Mouse (Mus musculus) CH12.LX (cell line): ENCODE data around the gene Vti1a. TPM values are rescaled to one million over a fixed set of nuclear protein-coding genes. Genes with fewer than 3 reads are reported as not detected.

ENCODE experiments used
- DNase-seq: peaks from one replicate; pipeline ENCODE4 v3.0.0-alpha.2; 2013; ENCODE audit errors: extremely low read depth
- H3K27ac ChIP-seq: 2 replicates; pipeline ENCODE4 v1.5.1; 2012; ENCODE audit warnings: low read depth, mild to moderate bottlenecking, control low read depth, moderate library complexity; ENCODE audit not compliant: insufficient read depth
- H3K27me3 ChIP-seq: replicated peaks from 2 replicates; pipeline ENCODE3; 2012; ENCODE audit warnings: inconsistent platforms
- H3K36me3 ChIP-seq, 2 experiments: replicated peaks in 1 of 2; 2 replicates each; pipeline versions ENCODE3 to v1.6.1; 2012; ENCODE audit warnings: inconsistent platforms in 1 of 2, low read length in 1 of 2, mild to moderate bottlenecking in 1 of 2, mixed read lengths in 1 of 2, moderate library complexity in 1 of 2; ENCODE audit not compliant: control insufficient read depth in 1 of 2, insufficient read depth in 1 of 2
- H3K4me1 ChIP-seq, 2 experiments: 2 replicates each; pipeline ENCODE4 v1.6.1; 2012; ENCODE audit warnings: inconsistent platforms in 1 of 2, moderate library complexity in 1 of 2; ENCODE audit not compliant: insufficient read depth in 2 of 2, control insufficient read depth in 1 of 2
- H3K4me2 ChIP-seq: 2 replicates; pipeline ENCODE4 v1.6.1; 2012; ENCODE audit warnings: low read depth, mild to moderate bottlenecking, control low read depth; ENCODE audit not compliant: poor library complexity, insufficient read depth, severe bottlenecking
- H3K4me3 ChIP-seq, 3 experiments: fragments of 150-350 bp in 1 of 3; sonication (generic) in 1 of 3; replicated peaks in 1 of 3; 2 replicates each; pipeline versions ENCODE3 to v1.5.1; 2011 to 2012; ENCODE audit warnings: low read depth in 2 of 3, low read length in 2 of 3, mild to moderate bottlenecking in 2 of 3, moderate library complexity in 2 of 3, control low read depth in 1 of 3, improper control_type of control experiment in 1 of 3, inconsistent platforms in 1 of 3, mixed read lengths in 1 of 3; ENCODE audit not compliant: poor library complexity in 1 of 3
- H3K79me2 ChIP-seq: replicated peaks from 2 replicates; pipeline ENCODE4 v1.6.1; 2012; ENCODE audit warnings: mild to moderate bottlenecking, moderate library complexity; ENCODE audit not compliant: control insufficient read depth, poor library complexity, insufficient read depth, severe bottlenecking; ENCODE audit errors: extremely low read depth
- H3K9ac ChIP-seq: 2 replicates; pipeline ENCODE4 v1.6.1; 2012; ENCODE audit warnings: low read depth, mild to moderate bottlenecking, control low read depth, moderate library complexity; ENCODE audit not compliant: insufficient read depth
- H3K9me3 ChIP-seq: replicated peaks from 2 replicates; pipeline ENCODE3; 2012; ENCODE audit warnings: low read length, inconsistent platforms, mixed read lengths
- CTCF ChIP-seq, 2 experiments: IDR thresholded peaks in 1 of 2; conservative IDR thresholded peaks in 1 of 2; 2 replicates each; pipeline ENCODE4 v1.5.1; 2011 to 2012; ENCODE audit warnings: low read depth in 2 of 2, low read length in 2 of 2, improper control_type of control experiment in 1 of 2, inconsistent platforms in 1 of 2, mild to moderate bottlenecking in 1 of 2, moderate library complexity in 1 of 2
- E2F4 ChIP-seq: IDR thresholded peaks from 2 replicates; pipeline ENCODE4 v1.6.1; 2011; ENCODE audit warnings: low read depth, low read length, improper control_type of control experiment; ENCODE audit not compliant: insufficient replicate concordance
- ELF1 ChIP-seq: IDR thresholded peaks from 2 replicates; pipeline ENCODE4 v1.6.1; 2014; ENCODE audit warnings: low read depth, mild to moderate bottlenecking, inconsistent platforms, low read length, improper control_type of control experiment
- EP300 ChIP-seq: IDR thresholded peaks from 2 replicates; pipeline ENCODE4 v1.6.1; 2011; ENCODE audit warnings: low read length, improper control_type of control experiment
- ETS1 ChIP-seq: conservative IDR thresholded peaks from 2 replicates; pipeline ENCODE4 v1.6.1; 2012; ENCODE audit warnings: low read depth, mild to moderate bottlenecking, inconsistent platforms, low read length, improper control_type of control experiment, moderate library complexity
- HCFC1 ChIP-seq: IDR thresholded peaks from 2 replicates; pipeline ENCODE4 v1.6.1; 2012; ENCODE audit warnings: low read depth, mild to moderate bottlenecking, inconsistent platforms, low read length, improper control_type of control experiment
- IRF4 ChIP-seq: IDR thresholded peaks from 2 replicates; pipeline ENCODE4 v1.6.1; 2014; ENCODE audit warnings: low read depth, mild to moderate bottlenecking, inconsistent platforms, low read length, improper control_type of control experiment
- JUN ChIP-seq: IDR thresholded peaks from 2 replicates; pipeline ENCODE4 v1.6.1; 2011; ENCODE audit warnings: low read depth, mild to moderate bottlenecking, low read length, improper control_type of control experiment, moderate library complexity; ENCODE audit not compliant: insufficient read depth
- JUND ChIP-seq: conservative IDR thresholded peaks from 2 replicates; pipeline ENCODE4 v1.6.1; 2011; ENCODE audit warnings: low read depth, low read length, improper control_type of control experiment
- KAT2A ChIP-seq: IDR thresholded peaks from 2 replicates; pipeline ENCODE4 v1.6.1; 2012; ENCODE audit warnings: low read length, improper control_type of control experiment, inconsistent platforms; ENCODE audit not compliant: insufficient replicate concordance
- MAX ChIP-seq: IDR thresholded peaks from 2 replicates; pipeline ENCODE4 v1.6.1; 2011; ENCODE audit warnings: low read length, improper control_type of control experiment
- MAZ ChIP-seq: IDR thresholded peaks from 2 replicates; pipeline ENCODE4 v1.6.1; 2012; ENCODE audit warnings: low read depth, mild to moderate bottlenecking, inconsistent platforms, low read length, improper control_type of control experiment, moderate library complexity
- MEF2A ChIP-seq: IDR thresholded peaks from 2 replicates; pipeline ENCODE4 v1.6.1; 2014; ENCODE audit warnings: low read depth, mild to moderate bottlenecking, inconsistent platforms, low read length, improper control_type of control experiment, borderline replicate concordance
- MXI1 ChIP-seq: IDR thresholded peaks from 2 replicates; pipeline ENCODE4 v1.6.1; 2011; ENCODE audit warnings: mild to moderate bottlenecking, low read depth, low read length, improper control_type of control experiment
- MYC ChIP-seq: IDR thresholded peaks from 2 replicates; pipeline ENCODE4 v1.6.1; 2011; ENCODE audit warnings: low read depth, mild to moderate bottlenecking, improper control_type of control experiment, low read length
- NELFE ChIP-seq: IDR thresholded peaks from 2 replicates; pipeline ENCODE4 v1.6.1; 2011; ENCODE audit warnings: low read depth, low read length, improper control_type of control experiment
- NRF1 ChIP-seq: IDR thresholded peaks from 2 replicates; pipeline ENCODE4 v1.6.1; 2014; ENCODE audit warnings: low read depth, mild to moderate bottlenecking, inconsistent platforms, low read length, improper control_type of control experiment, moderate library complexity
- PAX5 ChIP-seq: IDR thresholded peaks from 2 replicates; pipeline ENCODE4 v1.6.1; 2012; ENCODE audit warnings: low read length, inconsistent platforms, mixed read lengths
- POLR2AphosphoS2 ChIP-seq: IDR thresholded peaks from 2 replicates; pipeline ENCODE4 v1.6.1; 2011; ENCODE audit warnings: low read depth, low read length, improper control_type of control experiment
- RAD21 ChIP-seq: IDR thresholded peaks from 2 replicates; pipeline ENCODE4 v1.6.1; 2011; ENCODE audit warnings: low read depth, mild to moderate bottlenecking, low read length, improper control_type of control experiment, moderate library complexity
- SIN3A ChIP-seq: IDR thresholded peaks from 2 replicates; pipeline ENCODE4 v1.6.1; 2012; ENCODE audit warnings: low read length, improper control_type of control experiment, inconsistent platforms
- UBTF ChIP-seq: IDR thresholded peaks from 2 replicates; pipeline ENCODE4 v1.6.1; 2012; ENCODE audit warnings: low read depth, mild to moderate bottlenecking, inconsistent platforms, low read length, improper control_type of control experiment, moderate library complexity
- USF2 ChIP-seq: conservative IDR thresholded peaks from 2 replicates; pipeline ENCODE4 v1.6.1; 2011; ENCODE audit warnings: low read depth, low read length, improper control_type of control experiment
- ZC3H11A ChIP-seq: IDR thresholded peaks from 2 replicates; pipeline ENCODE4 v1.6.1; 2012; ENCODE audit warnings: low read depth, mild to moderate bottlenecking, inconsistent platforms, low read length, improper control_type of control experiment
- ZKSCAN1 ChIP-seq: IDR thresholded peaks from 2 replicates; pipeline ENCODE4 v1.6.1; 2012; ENCODE audit warnings: low read depth, inconsistent platforms, low read length, improper control_type of control experiment, borderline replicate concordance
- ZMIZ1 ChIP-seq: IDR thresholded peaks from 2 replicates; pipeline ENCODE4 v1.6.1; 2012; ENCODE audit warnings: low read depth, mild to moderate bottlenecking, inconsistent platforms, low read length, improper control_type of control experiment
- dilution Hi-C: fragments of 300-500 bp; cut with MboI; formaldehyde crosslinking; loops from 2 replicates; pipeline ENCODE4 v1.14.3; 2020; ENCODE audit warnings: low sequenced_read_pairs; ENCODE audit not compliant: extremely low pct_unique_long_range_greater_than_20kb, extremely low pct_ligation_motif_present
- in situ Hi-C: fragments of 300-500 bp; cut with MboI; formaldehyde crosslinking; loops from 3 replicates; pipeline ENCODE4 v1.14.3; 2019; ENCODE audit warnings: low sequenced_read_pairs, low pct_ligation_motif_present, low pct_unique_long_range_greater_than_20kb, mixed read lengths
- polyA plus RNA-seq: library from polyadenylated mRNA; unstranded; fragments of >175 nt; gene quantifications from 2 replicates; pipeline ENCODE4 v1.2.1, GENCODE M21; 2012; ENCODE audit warnings: low read depth; ENCODE audit not compliant: insufficient read length
- total RNA-seq, 2 experiments: library from RNA; depleted of rRNA; stranded (reverse); fragments of 300-350 nt in 1 of 2; fragments of >200 nt in 1 of 2; gene quantifications; 2 replicates each; pipeline ENCODE4 v1.2.3; 2012 to 2014

Vti1a gene
- total and polyA plus RNA-seq, 3 experiments, result 22.3 to 27.6 (median 23.5) TPM

DNA sequence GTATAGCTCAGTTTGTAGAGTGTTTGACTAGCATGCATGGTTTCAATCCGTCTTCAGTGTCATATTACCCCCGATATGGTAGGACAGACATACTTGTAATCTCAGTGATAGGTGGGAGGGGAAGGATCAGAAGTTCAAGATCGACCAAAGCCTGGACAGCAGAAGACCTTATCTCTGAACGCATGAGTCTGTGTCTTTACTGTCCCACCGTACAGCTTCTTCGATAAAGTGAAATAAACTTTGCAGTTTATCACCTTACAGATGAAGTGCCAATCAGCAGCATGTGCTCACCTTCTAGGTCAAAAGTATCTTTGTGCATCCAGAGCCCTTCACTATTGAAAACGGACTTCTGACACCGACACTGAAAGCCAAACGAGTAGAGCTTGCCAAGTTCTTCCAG lies 21.0 kb upstream of the Vti1a start:
- dilution Hi-C loops, result no loop called here

DNA sequence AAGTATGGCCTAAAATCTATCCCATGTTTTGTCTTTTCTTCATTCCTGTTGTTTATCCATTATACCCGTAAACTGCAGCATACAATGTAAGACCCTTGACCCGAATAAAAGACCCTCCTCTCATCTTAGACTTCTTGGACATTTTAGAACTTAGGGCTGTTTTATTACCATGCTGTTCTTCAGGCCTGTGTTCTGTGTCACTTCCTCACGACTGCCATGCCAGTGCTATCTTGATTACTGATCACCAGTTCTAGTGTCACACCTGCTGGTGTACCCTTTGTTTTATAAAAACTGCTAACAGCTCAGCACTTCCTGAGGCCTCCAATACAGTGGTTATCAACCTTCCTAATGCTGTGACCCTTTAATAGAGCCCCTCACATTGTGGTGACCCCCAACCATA lies 20.5 kb upstream of the Vti1a start:
- no peak overlapping the region for H3K9ac ChIP-seq
- no peaks in the 10 kb centered on the region for H3K27me3 ChIP-seq
- peaks cover 33 to 91% of the 10 kb centered on the region in 2 experiments for H3K4me1 ChIP-seq
- TF ChIP-seq ZC3H11A, result no peak
- TF ChIP-seq EP300, result no peak
- no peak for TF ChIP-seq JUN
- TF ChIP-seq E2F4, result no peak
- TF ChIP-seq ELF1, result no peak
- TF ChIP-seq MAX, result no peak
- TF ChIP-seq HCFC1, result no peak
- no peak for TF ChIP-seq MXI1
- TF ChIP-seq NELFE, result no peak
- TF ChIP-seq CTCF (conservative IDR thresholded peaks at IDR 0.05 in 1 of 2, IDR thresholded peaks at IDR 0.05 in 1 of 2; ENCODE audit: low read depth in 2 of 2, low read length in 2 of 2), result no peak
- TF ChIP-seq JUND, result no peak
- TF ChIP-seq NRF1, result no peak
- TF ChIP-seq RAD21, result no peak
- TF ChIP-seq UBTF, result no peak
- no peak for TF ChIP-seq MAZ
- no peak for TF ChIP-seq ETS1
- TF ChIP-seq ZKSCAN1, result no peak
- TF ChIP-seq POLR2AphosphoS2, result no peak
- TF ChIP-seq KAT2A, result no peak
- no peak for TF ChIP-seq MEF2A
- H3K4me3 ChIP-seq, result no peak overlapping the region
- no peak for DNase-seq
- in situ Hi-C loops, result loop anchor here (5.0 kb wide), 1 partner anchor 38 kb away; no protein-coding TSS in a partner anchor
- no peak overlapping the region for H3K4me2 ChIP-seq
- dilution Hi-C loops, result no loop called here
- H3K79me2 ChIP-seq, result no peaks in the 10 kb centered on the region
- peaks cover 64 to 78% of the 10 kb centered on the region in 2 experiments for H3K36me3 ChIP-seq
- no peak overlapping the region for H3K27ac ChIP-seq
- no peaks in the 10 kb centered on the region for H3K9me3 ChIP-seq

More for the DNA sequence above, 21.0 kb upstream of the Vti1a start:
- Histone ChIP-seq H3K79me2 (no peaks in the 10 kb centered on the region), H3K4me3 (no peak overlapping the region), H3K36me3 (peaks cover 65 to 78% of the 10 kb centered on the region in 2 experiments), H3K9me3 (no peaks in the 10 kb centered on the region), H3K4me1 (peaks cover 33 to 91% of the 10 kb centered on the region in 2 experiments), H3K27me3 (no peaks in the 10 kb centered on the region), H3K9ac (no peak overlapping the region), H3K4me2 (no peak overlapping the region), H3K27ac (no peak overlapping the region)
- DNase-seq, result no peak
- in situ Hi-C loops, result loop anchor here (5.0 kb wide), 1 partner anchor 38 kb away; no protein-coding TSS in a partner anchor
- TF ChIP-seq RAD21 (no peak), MEF2A (no peak), MYC (no peak), IRF4 (no peak), SIN3A (no peak), PAX5 (no peak), USF2 (no peak), ZC3H11A (no peak), ETS1 (no peak), MAX (no peak), MXI1 (no peak), UBTF (no peak), ZMIZ1 (no peak)
